Mouse (Mus musculus) CH12.LX (cell line): Measurements from ENCODE around the gene Ahr.

ENCODE experiments used
- CTCF ChIP-seq, 2 experiments: IDR thresholded peaks in 1 of 2; conservative IDR thresholded peaks in 1 of 2; 2 replicates each; pipeline ENCODE4 v1.5.1; 2011 to 2012; ENCODE audit warnings: low read depth in 2 of 2, low read length in 2 of 2, improper control_type of control experiment in 1 of 2, inconsistent platforms in 1 of 2, mild to moderate bottlenecking in 1 of 2, moderate library complexity in 1 of 2
- POLR2A ChIP-seq: IDR thresholded peaks from 2 replicates; pipeline ENCODE4 v1.6.1; 2011; ENCODE audit warnings: low read depth, mild to moderate bottlenecking, improper control_type of control experiment, low read length
- RAD21 ChIP-seq: IDR thresholded peaks from 2 replicates; pipeline ENCODE4 v1.6.1; 2011; ENCODE audit warnings: low read depth, mild to moderate bottlenecking, low read length, improper control_type of control experiment, moderate library complexity
- SIN3A ChIP-seq: IDR thresholded peaks from 2 replicates; pipeline ENCODE4 v1.6.1; 2012; ENCODE audit warnings: low read length, improper control_type of control experiment, inconsistent platforms
- USF2 ChIP-seq: conservative IDR thresholded peaks from 2 replicates; pipeline ENCODE4 v1.6.1; 2011; ENCODE audit warnings: low read depth, low read length, improper control_type of control experiment

GRCm38 (mm10) chr12:35480764-35481163, 54.1 kb downstream of the Ahr start:
- TF ChIP-seq POLR2A: no peak
- TF ChIP-seq CTCF (conservative IDR thresholded peaks at IDR 0.05 in 1 of 2, IDR thresholded peaks at IDR 0.05 in 1 of 2; ENCODE audit: low read depth in 2 of 2, low read length in 2 of 2): no peak
- TF ChIP-seq RAD21: no peak
- no peak for TF ChIP-seq USF2
- TF ChIP-seq SIN3A: no peak
